Mouse (Mus musculus) midbrain, postnatal 0 days (tissue): ENCODE results near the gene Sox5. TPM values are rescaled to one million over a fixed set of nuclear protein-coding genes. Genes with fewer than 3 reads are reported as not detected.

ENCODE experiments used
- ATAC-seq: fragments of 200-750 bp; cut with Nextera tagmentation; 2 replicates; pipeline ENCODE4 v1.8.0; 2017; ENCODE audit warnings: moderate number of reproducible peaks, mild to moderate bottlenecking, moderate TSS enrichment, moderate library complexity; ENCODE audit not compliant: low FRiP score
- DNase-seq: peaks from one replicate; pipeline ENCODE4 v3.0.0-alpha.2; 2015; ENCODE audit warnings: low spot score
- H3K27ac ChIP-seq: fragments of 300-500 bp; sonication (generic); 2 replicates; pipeline ENCODE4 v1.5.1; 2014; ENCODE audit warnings: low read depth, mild to moderate bottlenecking, low read length, mixed read lengths
- H3K27me3 ChIP-seq: fragments of 300-500 bp; sonication (generic); 2 replicates; pipeline ENCODE4 v1.6.1; 2014; ENCODE audit warnings: low read length, control low read depth, mixed read lengths; ENCODE audit not compliant: insufficient read depth
- H3K36me3 ChIP-seq: fragments of 300-500 bp; sonication (generic); 2 replicates; pipeline ENCODE4 v1.6.1; 2014; ENCODE audit warnings: low read length, control low read depth, mixed read lengths; ENCODE audit not compliant: insufficient read depth
- H3K4me1 ChIP-seq: fragments of 300-500 bp; sonication (generic); 2 replicates; pipeline ENCODE4 v1.6.1; 2014; ENCODE audit warnings: mild to moderate bottlenecking, control low read depth, antibody characterized with exemption, low read length, mixed read lengths; ENCODE audit not compliant: insufficient read depth
- H3K4me2 ChIP-seq: fragments of 300-500 bp; sonication (generic); 2 replicates; pipeline ENCODE4 v1.6.1; 2014; ENCODE audit warnings: low read depth, mild to moderate bottlenecking, low read length, mixed read lengths; ENCODE audit not compliant: poor library complexity, severe bottlenecking
- H3K4me3 ChIP-seq: fragments of 300-500 bp; sonication (generic); 2 replicates; pipeline ENCODE4 v1.5.1; 2014; ENCODE audit warnings: low read depth, mild to moderate bottlenecking, low read length, moderate library complexity
- H3K9ac ChIP-seq: fragments of 300-500 bp; sonication (generic); replicated peaks from 2 replicates; pipeline ENCODE4 v1.6.1; 2014; ENCODE audit warnings: mild to moderate bottlenecking, low read length, moderate library complexity, mixed read lengths; ENCODE audit not compliant: poor library complexity, severe bottlenecking
- H3K9me3 ChIP-seq: fragments of 300-500 bp; sonication (generic); 2 replicates; pipeline ENCODE4 v1.6.1; 2016; ENCODE audit warnings: low read length, control low read depth
- CTCF ChIP-seq: IDR thresholded peaks from 2 replicates; pipeline ENCODE4 v1.5.1; 2016; ENCODE audit warnings: antibody characterized with exemption, mild to moderate bottlenecking
- WGBS: fragments of 180-500 bp; shearing (Covaris S2); extraction: QIAGEN DNeasy Blood & Tissue Kit; methylation state at CpG from one replicate; pipeline ENCODE4 v1.1.7; 2014; 5-methylcytosine and 5-hydroxymethylcytosine counted together
- polyA plus RNA-seq: library from polyadenylated mRNA; unstranded; fragments of >200 nt; fragmentation: Nextera tagmentation; extraction: Ambion mirVana; gene quantifications from 2 replicates; pipeline ENCODE4 v1.2.1, GENCODE M21; 2015
- total RNA-seq: library from RNA; depleted of rRNA; stranded (reverse); fragments of >200 nt; gene quantifications from 2 replicates; pipeline ENCODE4 v1.2.3, GENCODE M21; 2014

Gene Sox5
- total and polyA plus RNA-seq, 2 experiments from 2014 or later: 11.3 to 25.0 TPM

- H3K36me3 ChIP-seq: no peaks in the 10 kb centered on the region
- no peaks in the 10 kb centered on the region for H3K4me1 ChIP-seq
- no peaks in the 10 kb centered on the region for H3K9me3 ChIP-seq
- no peak overlapping the region for H3K4me2 ChIP-seq
- no peak for TF ChIP-seq CTCF
- ATAC-seq: no peak
- no peak overlapping the region for H3K27ac ChIP-seq
- 78% methylated on average over 8 of the region's 8 CpGs for WGBS
- H3K27me3 ChIP-seq: no peaks in the 10 kb centered on the region
- no peak overlapping the region for H3K4me3 ChIP-seq
- DNase-seq: no peak
- no peak overlapping the region for H3K9ac ChIP-seq
Observed at GRCm38 (mm10) chr6:144687681-144688080, 94.1 kb downstream of the Sox5 start.

GRCm38 (mm10) chr6:144681045-144681789 is 100.6 kb downstream of the Sox5 start:
- no peak for DNase-seq
- no peak for TF ChIP-seq CTCF
- no peak for ATAC-seq

GRCm38 (mm10) chr6:144677491-144678133 is 104.2 kb downstream of the Sox5 start:
- ATAC-seq: no peak
- H3K4me1 ChIP-seq: no peaks in the 10 kb centered on the region
- no peaks in the 10 kb centered on the region for H3K27me3 ChIP-seq
- no peak overlapping the region for H3K4me2 ChIP-seq
- no peaks in the 10 kb centered on the region for H3K36me3 ChIP-seq
- DNase-seq: no peak
- no peaks in the 10 kb centered on the region for H3K9me3 ChIP-seq
- H3K4me3 ChIP-seq: no peak overlapping the region
- WGBS: 93% methylated on average over 9 of the region's 9 CpGs
- H3K9ac ChIP-seq: no peak overlapping the region
- TF ChIP-seq CTCF: no peak
- H3K27ac ChIP-seq: no peak overlapping the region

More at GRCm38 (mm10) chr6:144681045-144681789, 100.6 kb downstream of the Sox5 start:
- no peak overlapping the region for H3K27ac ChIP-seq
- no peaks in the 10 kb centered on the region for H3K36me3 ChIP-seq
- 66% methylated on average over 12 of the region's 12 CpGs for WGBS
- no peak overlapping the region for H3K9ac ChIP-seq
- no peaks in the 10 kb centered on the region for H3K9me3 ChIP-seq
- H3K27me3 ChIP-seq: no peaks in the 10 kb centered on the region
- no peaks in the 10 kb centered on the region for H3K4me1 ChIP-seq
- H3K4me3 ChIP-seq: no peak overlapping the region
- H3K4me2 ChIP-seq: no peak overlapping the region

- ATAC-seq: no peak
- WGBS: 94% methylated on average over 6 of the region's 6 CpGs
Observed at GRCm38 (mm10) chr6:144675111-144675510, 106.7 kb downstream of the Sox5 start.

GRCm38 (mm10) chr6:144673906-144674305 is 107.9 kb downstream of the Sox5 start:
- DNase-seq: no peak
- H3K4me3 ChIP-seq: no peak overlapping the region
- no peak overlapping the region for H3K4me2 ChIP-seq
- H3K27me3 ChIP-seq: no peaks in the 10 kb centered on the region
- H3K27ac ChIP-seq: no peak overlapping the region
- TF ChIP-seq CTCF: no peak
- H3K9me3 ChIP-seq: no peaks in the 10 kb centered on the region
- no peaks in the 10 kb centered on the region for H3K4me1 ChIP-seq
- no peaks in the 10 kb centered on the region for H3K36me3 ChIP-seq
- WGBS: 86% methylated on average over 8 of the region's 8 CpGs
- H3K9ac ChIP-seq: no peak overlapping the region
- ATAC-seq: no peak

More at GRCm38 (mm10) chr6:144675111-144675510, 106.7 kb downstream of the Sox5 start:
- no peak for TF ChIP-seq CTCF
- Histone ChIP-seq H3K9me3 (no peaks in the 10 kb centered on the region), H3K4me1 (no peaks in the 10 kb centered on the region), H3K36me3 (no peaks in the 10 kb centered on the region), H3K4me2 (no peak overlapping the region), H3K9ac (no peak overlapping the region), H3K27ac (no peak overlapping the region), H3K4me3 (no peak overlapping the region), H3K27me3 (no peaks in the 10 kb centered on the region)
- no peak for DNase-seq
